Mouse (Mus musculus): ENCODE data around the gene Bhlhe41.

- TF ChIP-seq CTCF (IDR thresholded peaks at IDR 0.05; ENCODE audit: insufficient read depth, low read depth, low read length) (no peak), POLR2A (IDR thresholded peaks at IDR 0.05; ENCODE audit: insufficient read depth, low read depth, low read length) (no peak; the same call in 1 of the 2 replicates)
These were observed at the start of gene Bhlhe41 for GRCm38 (mm10) chr6:145865289-145865885.
